Mouse (Mus musculus) heart, embryonic 12.5 days (tissue): Measurements from ENCODE around the gene Rab9. TPM values are rescaled to one million over a fixed set of nuclear protein-coding genes. Genes with fewer than 3 reads are reported as not detected.
A peak's percentile ranks its signal among the peaks of the same experiment; 100 is the strongest.
"Not testable (repeated sequence)": the region's sequence is repeated elsewhere in the genome, so short reads cannot be mapped to it uniquely, and the experiment has no call there.

ENCODE experiments used
- ATAC-seq: fragments of 200-750 bp; cut with Nextera tagmentation; 2 replicates; pipeline ENCODE4 v1.8.0; 2017; ENCODE audit warnings: moderate TSS enrichment, moderate library complexity; ENCODE audit not compliant: insufficient number of reproducible peaks, low FRiP score
- H3K27ac ChIP-seq: fragments of 300-500 bp; sonication (generic); 2 replicates; pipeline ENCODE4 v1.5.1; 2016; ENCODE audit warnings: mild to moderate bottlenecking, moderate library complexity; ENCODE audit not compliant: poor library complexity, severe bottlenecking
- H3K27me3 ChIP-seq: fragments of 300-500 bp; sonication (generic); replicated peaks from 2 replicates; pipeline ENCODE4 v1.6.1; 2016; ENCODE audit warnings: mild to moderate bottlenecking, moderate library complexity
- H3K36me3 ChIP-seq: fragments of 300-500 bp; sonication (generic); 2 replicates; pipeline ENCODE4 v1.6.1; 2016; ENCODE audit warnings: mild to moderate bottlenecking, moderate library complexity
- H3K4me1 ChIP-seq: fragments of 300-500 bp; sonication (generic); replicated peaks from 2 replicates; pipeline ENCODE4 v1.6.1; 2016; ENCODE audit warnings: mild to moderate bottlenecking
- H3K4me2 ChIP-seq: fragments of 300-500 bp; sonication (generic); 2 replicates; pipeline ENCODE4 v1.6.1; 2016; ENCODE audit warnings: mild to moderate bottlenecking, moderate library complexity
- H3K4me3 ChIP-seq: fragments of 300-500 bp; sonication (generic); 2 replicates; pipeline ENCODE4 v1.5.1; 2016; ENCODE audit warnings: mild to moderate bottlenecking
- H3K9ac ChIP-seq: fragments of 300-500 bp; sonication (generic); 2 replicates; pipeline ENCODE4 v1.6.1; 2016; ENCODE audit warnings: mild to moderate bottlenecking, moderate library complexity
- H3K9me3 ChIP-seq: fragments of 300-500 bp; sonication (generic); replicated peaks from 2 replicates; pipeline ENCODE4 v1.6.1; 2016; ENCODE audit warnings: mild to moderate bottlenecking, moderate library complexity
- WGBS: fragments of 180-500 bp; shearing (Covaris S2); methylation state at CpG from one replicate; pipeline ENCODE4 v1.1.7; 2016; 5-methylcytosine and 5-hydroxymethylcytosine counted together
- polyA plus RNA-seq: library from polyadenylated mRNA; unstranded; fragments of >200 nt; fragmentation: Nextera tagmentation; extraction: Ambion mirVana; gene quantifications from 2 replicates; pipeline ENCODE4 v1.2.1, GENCODE M21; 2016

The Rab9 gene
- polyA plus RNA-seq: 36.6 and 38.8 TPM in 2 replicates

DNA sequence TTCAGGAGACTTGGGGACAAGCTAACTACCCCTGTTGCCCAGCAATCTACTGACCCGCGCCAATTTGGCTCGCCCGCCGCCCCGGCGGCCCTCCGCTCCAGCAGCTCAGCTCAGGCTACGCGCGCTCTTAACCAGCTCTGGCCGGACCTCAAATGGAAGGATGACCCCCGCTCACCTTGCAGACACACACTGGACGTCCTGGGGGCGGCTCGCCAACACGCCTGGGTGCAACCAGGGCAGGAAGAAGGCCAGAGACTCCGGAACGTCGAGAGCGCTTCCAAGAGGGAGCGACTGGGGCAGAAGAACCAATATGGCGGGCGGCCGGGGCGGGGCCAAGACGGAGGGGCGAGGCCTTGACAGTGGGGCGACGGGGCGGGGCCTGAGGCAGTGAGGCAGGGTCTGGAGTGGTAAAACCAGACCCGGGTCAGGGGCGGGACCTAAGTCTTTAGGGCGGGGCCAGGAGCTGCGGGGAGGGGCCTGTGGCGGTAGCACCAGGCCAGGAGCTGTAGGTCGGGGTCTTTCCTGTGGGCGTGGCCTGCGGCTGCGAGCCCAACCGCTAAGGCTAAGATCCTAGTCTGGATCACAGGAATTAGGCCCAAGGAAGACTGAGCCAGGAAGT is at the start of gene Rab9:
Gene Rab9 (minus strand): TSS at position 503 of the 619 bp plus-strand sequence.
- no peaks in the 10 kb centered on the region for H3K9me3 ChIP-seq
- H3K27me3 ChIP-seq: no peaks in the 10 kb centered on the region
- H3K4me1 ChIP-seq: no peaks in the 10 kb centered on the region; the same call in 1 of the 2 replicates
- H3K4me3 ChIP-seq: peak within 1 kb of the TSS; percentile 73
- peaks cover 7% of the 10 kb centered on the region; the same call in 1 of the 2 replicates for H3K36me3 ChIP-seq
- peak within 1 kb of the TSS; percentile 82 for H3K9ac ChIP-seq
- WGBS: 12% methylated on average over 40 of the region's 41 CpGs
- H3K27ac ChIP-seq: peak within 1 kb of the TSS; percentile 87
- H3K4me2 ChIP-seq: peak within 1 kb of the TSS; percentile 72
- peak; percentile 99 for ATAC-seq

DNA sequence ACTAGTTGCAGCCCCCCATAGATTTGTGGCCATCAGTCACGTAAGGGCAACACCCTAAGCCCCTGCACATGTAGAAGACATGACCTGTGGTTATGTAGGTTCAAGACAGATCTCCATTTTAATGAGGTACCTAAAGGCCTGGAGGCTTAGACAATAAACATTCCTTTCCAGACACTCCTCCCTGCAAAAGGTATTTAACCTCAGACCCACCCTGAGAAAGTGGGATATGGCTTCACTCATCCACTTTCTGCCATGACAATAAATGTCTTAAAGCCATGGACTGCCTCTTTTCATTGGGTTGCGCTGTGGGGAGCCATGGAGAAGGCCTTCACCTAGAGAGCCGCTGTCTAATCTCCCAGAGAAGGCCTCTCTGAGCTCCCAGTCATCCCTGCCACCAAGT is 48.5 kb upstream of the Rab9 start:
- WGBS: 81% methylated on average over 3 of the region's 3 CpGs
- Histone ChIP-seq H3K4me2 (no peak overlapping the region), H3K9me3 (no peaks in the 10 kb centered on the region), H3K9ac (no peak overlapping the region), H3K4me3 (no peak overlapping the region), H3K36me3 (no peaks in the 10 kb centered on the region), H3K27ac (no peak overlapping the region), H3K27me3 (no peaks in the 10 kb centered on the region), H3K4me1 (no peaks in the 10 kb centered on the region)
- ATAC-seq: no peak

DNA sequence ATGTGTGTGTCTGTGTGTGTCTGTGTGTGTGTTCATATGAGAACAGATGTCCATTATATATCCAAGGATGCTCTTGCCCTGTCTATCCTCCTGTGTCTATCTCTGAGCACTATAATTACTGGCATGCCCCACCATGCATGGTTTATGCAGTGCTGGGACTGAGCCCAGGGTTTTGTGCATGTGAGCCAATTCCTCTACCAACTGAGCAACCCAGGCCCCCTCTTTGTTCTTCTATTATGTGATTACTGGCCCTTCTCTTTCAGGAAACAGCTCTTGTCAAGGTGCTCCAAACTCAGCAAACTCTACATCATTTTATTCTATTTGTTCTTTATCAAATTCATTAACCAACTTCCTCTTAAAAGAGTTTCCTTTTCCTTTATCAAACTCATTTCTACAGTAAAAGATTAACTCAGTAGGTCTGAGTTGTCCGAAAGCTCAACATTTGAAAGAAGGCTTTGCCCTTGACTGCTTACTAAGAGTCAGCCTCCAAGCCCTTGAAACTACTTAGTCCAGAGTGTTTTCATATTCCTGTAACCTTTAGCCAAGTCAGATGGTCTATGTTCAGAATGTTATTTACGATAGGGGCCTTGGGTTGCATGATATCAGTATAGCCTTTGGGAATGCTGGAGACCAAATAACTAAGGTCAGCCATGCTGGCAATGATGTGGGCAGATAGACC is 46.1 kb upstream of the Rab9 start:
- H3K4me1 ChIP-seq: no peaks in the 10 kb centered on the region
- no peaks in the 10 kb centered on the region for H3K36me3 ChIP-seq
- H3K27ac ChIP-seq: no peak overlapping the region
- no peaks in the 10 kb centered on the region for H3K27me3 ChIP-seq
- H3K4me2 ChIP-seq: no peak overlapping the region
- WGBS: 79% methylated on average over 2 of the region's 2 CpGs
- no peaks in the 10 kb centered on the region for H3K9me3 ChIP-seq
- H3K4me3 ChIP-seq: no peak overlapping the region
- no peak for ATAC-seq
- no peak overlapping the region for H3K9ac ChIP-seq

DNA sequence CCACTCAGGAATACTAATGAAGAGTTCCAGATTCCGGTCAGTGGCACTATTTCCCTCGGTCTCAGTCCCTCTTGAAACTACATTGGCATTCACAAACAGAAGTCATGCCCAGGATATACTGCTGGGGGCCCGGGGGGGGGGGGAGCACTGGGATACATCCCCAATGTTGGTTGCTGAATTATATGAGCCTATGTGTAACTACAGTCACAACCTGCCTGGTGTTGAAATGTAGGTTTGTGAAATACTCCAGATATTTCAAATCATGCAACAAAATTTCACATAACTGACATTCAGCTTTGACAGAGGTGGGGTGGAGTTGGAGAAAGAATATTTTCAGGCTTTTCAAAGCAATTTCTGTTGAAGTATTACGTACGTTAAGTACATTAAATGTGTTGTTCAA is 41.1 kb upstream of the Rab9 start:
- Histone ChIP-seq H3K36me3 (no peaks in the 10 kb centered on the region), H3K27ac (no peak overlapping the region), H3K9ac (no peak overlapping the region), H3K9me3 (no peaks in the 10 kb centered on the region), H3K4me1 (no peaks in the 10 kb centered on the region), H3K4me2 (no peak overlapping the region), H3K4me3 (no peak overlapping the region), H3K27me3 (no peaks in the 10 kb centered on the region)
- no peak for ATAC-seq
- 68% methylated on average over 5 of the region's 5 CpGs for WGBS

DNA sequence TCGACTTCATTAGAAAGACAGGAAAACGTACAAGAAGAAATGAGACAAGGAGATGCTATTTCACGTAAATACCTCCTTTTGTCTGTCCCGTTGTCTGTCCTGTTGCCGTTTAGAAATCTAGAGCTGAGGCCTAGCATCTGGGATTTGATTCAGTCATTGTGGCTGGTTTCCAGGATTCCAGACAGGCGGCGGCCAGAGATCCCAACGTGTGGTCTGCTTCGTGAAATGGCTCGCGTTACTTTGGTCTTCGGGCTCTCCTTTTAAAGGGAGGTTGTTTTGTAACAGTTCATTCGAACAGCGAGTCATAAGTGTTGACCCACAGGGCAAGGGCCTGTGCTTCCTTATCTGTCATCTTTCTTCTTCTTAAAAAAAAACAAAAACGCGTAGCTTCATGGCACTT is 38.7 kb upstream of the Rab9 start, which contains the start of gene Tceanc:
Gene Tceanc (minus strand): TSS at position 223 of the 400 bp plus-strand sequence.
- H3K4me2 ChIP-seq: no peak within 1 kb of the TSS
- WGBS: 73% methylated on average over 16 of the region's 16 CpGs
- no peaks in the 10 kb centered on the region for H3K36me3 ChIP-seq
- no peaks in the 10 kb centered on the region for H3K9me3 ChIP-seq
- no peaks in the 10 kb centered on the region for H3K4me1 ChIP-seq
- no peak within 1 kb of the TSS for H3K9ac ChIP-seq
- no peak within 1 kb of the TSS for H3K27ac ChIP-seq
- no peaks in the 10 kb centered on the region for H3K27me3 ChIP-seq
- H3K4me3 ChIP-seq: no peak within 1 kb of the TSS
- ATAC-seq: no peak

DNA sequence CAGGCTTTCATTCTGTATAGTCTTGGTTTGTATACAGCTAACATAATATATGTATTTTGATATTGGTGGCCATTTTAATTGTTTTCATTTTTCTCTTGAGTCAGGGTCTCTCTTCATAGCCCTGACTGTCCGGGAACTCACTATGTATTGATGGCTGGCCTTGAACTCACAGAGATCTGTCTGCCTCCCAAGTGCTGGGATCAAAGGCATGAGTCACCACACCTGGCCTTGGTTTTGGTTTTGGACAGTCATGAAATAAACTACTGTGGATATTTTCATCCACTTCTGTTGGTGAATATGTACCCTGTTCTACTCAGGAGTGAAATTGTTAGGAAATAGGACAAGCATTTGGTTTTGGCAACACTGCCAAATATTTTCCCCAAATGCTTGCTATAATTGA is 37.0 kb upstream of the Rab9 start:
- Histone ChIP-seq H3K36me3 (no peaks in the 10 kb centered on the region), H3K27ac (no peak overlapping the region), H3K4me2 (no peak overlapping the region), H3K9ac (no peak overlapping the region), H3K27me3 (no peaks in the 10 kb centered on the region), H3K4me3 (no peak overlapping the region), H3K4me1 (no peaks in the 10 kb centered on the region), H3K9me3 (no peaks in the 10 kb centered on the region)
- no peak for ATAC-seq
- 85% methylated on average over 1 of the region's 1 CpGs for WGBS

DNA sequence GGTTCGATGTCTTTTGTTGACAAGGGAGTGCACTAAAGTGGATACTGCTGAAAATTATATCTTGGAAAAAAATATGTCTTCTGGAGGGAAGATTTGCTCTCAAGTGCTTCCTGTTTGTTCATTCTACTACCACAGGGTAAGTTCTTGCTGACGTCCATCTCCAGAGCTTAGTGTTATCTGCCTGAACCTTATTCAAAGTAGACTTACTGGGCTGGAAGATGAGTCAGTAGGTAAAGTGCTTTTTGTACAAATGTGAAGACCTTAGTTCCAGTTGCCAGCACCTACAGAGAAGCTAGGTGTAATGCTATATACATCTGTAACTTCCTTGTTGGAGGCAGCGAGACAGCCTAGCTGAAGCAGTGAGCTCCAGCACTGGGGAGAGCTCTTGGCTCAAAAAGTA is 36.3 kb upstream of the Rab9 start:
- Histone ChIP-seq H3K4me1 (no peaks in the 10 kb centered on the region), H3K4me2 (no peak overlapping the region), H3K27ac (no peak overlapping the region), H3K36me3 (no peaks in the 10 kb centered on the region), H3K4me3 (no peak overlapping the region), H3K9ac (no peak overlapping the region), H3K9me3 (no peaks in the 10 kb centered on the region), H3K27me3 (no peaks in the 10 kb centered on the region)
- WGBS: 74% methylated on average over 3 of the region's 3 CpGs
- ATAC-seq: no peak

DNA sequence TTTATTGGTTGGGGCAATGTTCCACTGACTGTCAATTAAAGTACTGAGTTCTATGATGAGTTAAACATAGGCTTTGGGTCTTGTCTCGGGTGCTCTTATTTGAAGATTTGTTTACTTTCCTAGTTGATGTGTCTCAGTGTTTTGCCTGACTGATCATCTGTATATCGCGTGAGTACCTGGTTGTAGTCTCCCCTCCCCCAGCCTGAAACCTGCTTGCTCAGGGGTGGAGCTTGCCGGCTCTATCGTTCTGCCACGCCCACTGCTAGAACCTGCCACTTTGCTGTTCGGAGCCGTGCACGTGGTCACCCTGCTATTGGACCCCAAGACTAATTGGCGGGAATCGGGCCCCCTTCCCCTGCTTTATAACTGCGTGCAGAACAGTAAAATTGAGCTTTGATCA is 34.4 kb upstream of the Rab9 start:
- H3K4me3 ChIP-seq: 0 out of 2 replicates have a peak overlapping the region, but pooled peaks have one; percentile 8
- not testable (repeated sequence) for H3K4me1 ChIP-seq, H3K9ac ChIP-seq, H3K27me3 ChIP-seq, ATAC-seq, H3K9me3 ChIP-seq, H3K27ac ChIP-seq, H3K36me3 ChIP-seq
- WGBS: 34% methylated on average over 12 of the region's 12 CpGs
- peak overlapping the region; percentile 52 for H3K4me2 ChIP-seq

DNA sequence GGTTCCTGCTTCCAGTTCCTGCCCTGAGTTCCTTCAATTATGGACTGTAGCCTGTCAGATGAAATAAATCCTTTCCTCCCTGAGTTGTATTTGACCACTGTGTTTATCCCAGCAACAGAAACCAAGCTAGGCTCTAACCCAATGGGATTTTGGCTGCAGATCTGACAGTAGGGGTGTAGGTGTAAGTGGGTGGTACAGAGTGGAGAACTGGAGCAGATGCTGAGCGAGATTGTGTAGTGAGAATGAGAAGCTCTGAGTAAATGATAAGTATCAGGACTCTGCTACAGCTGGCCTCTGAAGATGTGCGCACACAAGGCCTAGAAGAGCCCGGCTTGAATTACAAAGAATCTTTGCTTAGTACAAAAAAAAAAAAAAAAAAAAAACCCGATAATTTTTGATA is 32.4 kb upstream of the Rab9 start:
- H3K4me1 ChIP-seq: no peaks in the 10 kb centered on the region
- no peak overlapping the region for H3K9ac ChIP-seq
- no peak overlapping the region for H3K4me2 ChIP-seq
- H3K27ac ChIP-seq: no peak overlapping the region
- 0 out of 2 replicates have a peak, but pooled peaks cover 2% of the 10 kb centered on the region for H3K9me3 ChIP-seq
- no peaks in the 10 kb centered on the region for H3K27me3 ChIP-seq
- H3K36me3 ChIP-seq: no peaks in the 10 kb centered on the region
- H3K4me3 ChIP-seq: no peak overlapping the region
- WGBS: 79% methylated on average over 4 of the region's 4 CpGs
- no peak for ATAC-seq

DNA sequence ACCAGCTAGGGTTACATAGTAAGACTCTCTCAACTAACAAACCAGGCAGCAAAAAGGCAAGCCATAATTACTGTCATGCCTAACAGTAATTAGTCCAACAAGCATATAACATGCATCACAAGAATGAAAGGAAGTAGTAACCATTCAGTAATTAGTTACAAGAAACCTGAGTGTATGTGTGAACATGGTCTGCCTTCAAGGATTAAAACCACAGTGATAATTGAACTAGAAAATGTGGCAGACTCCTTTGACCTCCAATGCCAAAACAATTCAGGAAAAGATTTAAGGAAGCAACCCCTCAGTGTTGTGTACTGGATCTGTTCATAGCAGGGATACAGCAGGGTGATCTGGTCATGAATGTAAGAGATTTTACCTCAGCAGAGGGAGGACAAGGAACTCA is 31.4 kb upstream of the Rab9 start:
- Histone ChIP-seq H3K27me3 (no peaks in the 10 kb centered on the region), H3K9ac (no peak overlapping the region), H3K4me2 (no peak overlapping the region; the same call in 1 of the 2 replicates), H3K9me3 (0 out of 2 replicates have a peak, but pooled peaks cover 2% of the 10 kb centered on the region), H3K4me3 (no peak overlapping the region), H3K36me3 (no peaks in the 10 kb centered on the region), H3K27ac (no peak overlapping the region), H3K4me1 (no peaks in the 10 kb centered on the region)
- ATAC-seq: no peak

DNA sequence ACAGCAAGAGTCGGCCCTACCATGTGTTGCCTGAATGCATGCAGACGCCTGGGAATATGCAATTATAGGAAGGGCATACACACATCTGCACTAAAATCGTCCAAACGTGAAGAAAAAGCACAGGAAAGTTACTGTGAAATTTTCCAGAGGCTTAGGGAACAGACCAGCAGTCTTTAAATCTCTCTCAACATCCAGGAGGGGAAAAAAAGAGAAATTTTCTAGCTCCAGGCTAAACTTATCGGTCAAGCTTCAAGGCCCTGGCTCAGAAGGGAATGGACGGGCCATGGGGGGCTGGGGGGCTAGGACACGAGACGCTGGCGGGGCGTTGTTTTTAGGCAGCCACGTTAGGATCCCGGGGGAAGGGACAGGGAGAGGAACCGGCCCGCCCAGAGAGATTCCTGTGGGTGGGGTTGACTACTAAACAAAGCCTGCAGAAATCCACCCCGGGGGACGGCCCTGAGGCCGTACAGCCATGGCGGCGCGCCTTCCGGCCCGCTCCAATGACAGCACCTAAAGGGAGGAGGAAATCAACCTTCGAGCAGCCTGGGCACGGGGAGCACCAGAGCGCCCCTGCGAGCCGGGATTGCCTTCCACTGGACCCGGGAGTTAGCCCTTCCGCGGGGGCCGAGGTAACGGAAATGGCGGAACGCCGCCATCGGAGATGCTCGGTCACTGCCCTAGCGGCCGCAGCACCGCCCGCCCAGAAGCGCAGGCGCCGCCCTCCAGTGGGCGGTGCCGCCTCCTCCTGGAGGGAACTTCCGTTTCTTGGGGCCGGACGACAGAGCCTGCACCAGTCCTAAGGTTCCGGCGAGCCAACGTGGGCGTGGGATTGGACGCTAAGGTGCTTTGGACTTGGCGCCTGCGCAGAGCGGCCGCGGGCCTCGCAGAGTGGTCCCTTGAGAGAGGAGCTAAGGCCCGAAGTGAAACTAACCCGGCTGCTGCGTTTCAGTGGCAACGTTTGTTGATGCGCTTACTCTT is 30.4 kb upstream of the Rab9 start:
- Histone ChIP-seq H3K27me3 (no peaks in the 10 kb centered on the region), H3K36me3 (no peaks in the 10 kb centered on the region), H3K9ac (peak overlapping the region; percentile 74), H3K4me3 (peak overlapping the region; percentile 61), H3K9me3 (0 out of 2 replicates have a peak, but pooled peaks cover 2% of the 10 kb centered on the region), H3K4me2 (peak overlapping the region; percentile 55), H3K4me1 (no peaks in the 10 kb centered on the region), H3K27ac (peak overlapping the region; percentile 98)
- ATAC-seq: peak; percentile 99
- 18% methylated on average over 64 of the region's 65 CpGs for WGBS
